Mouse (Mus musculus) layer of hippocampus, adult 2 months (tissue): Measurements from ENCODE around the gene Gm4175. TPM values are rescaled to one million over a fixed set of nuclear protein-coding genes. Genes with fewer than 3 reads are reported as not detected.
"Not testable (repeated sequence)": the region's sequence is repeated elsewhere in the genome, so short reads cannot be mapped to it uniquely, and the experiment has no call there.

ENCODE experiments used
- DNase-seq, 2 experiments: peaks; one replicate each; pipeline ENCODE4 v3.0.0; 2022; ENCODE audit warnings: low spot score in 2 of 2
- H3K27ac ChIP-seq: fragments of 200-600 bp; 2 replicates; pipeline ENCODE4 v1.8.1; 2022
- H3K4me3 ChIP-seq: fragments of 200-600 bp; 2 replicates; pipeline ENCODE4 v1.8.1; 2022; ENCODE audit warnings: mild to moderate bottlenecking
- long read RNA-seq, 2 experiments: library from polyadenylated mRNA; stranded (forward); transcript quantifications; one replicate each; pipeline ENCODE4 v2.0.0; 2021; ENCODE audit warnings: borderline mapping rate in 2 of 2
- total RNA-seq, 2 experiments: library from RNA; stranded (reverse); gene quantifications; 2 replicates each; pipeline ENCODE4 v1.2.3; 2021

Gene Gm4175
- not detected for total RNA-seq
- long read RNA-seq, experiment 1: 0 reads
- long read RNA-seq, experiment 2: 0 reads

DNA sequence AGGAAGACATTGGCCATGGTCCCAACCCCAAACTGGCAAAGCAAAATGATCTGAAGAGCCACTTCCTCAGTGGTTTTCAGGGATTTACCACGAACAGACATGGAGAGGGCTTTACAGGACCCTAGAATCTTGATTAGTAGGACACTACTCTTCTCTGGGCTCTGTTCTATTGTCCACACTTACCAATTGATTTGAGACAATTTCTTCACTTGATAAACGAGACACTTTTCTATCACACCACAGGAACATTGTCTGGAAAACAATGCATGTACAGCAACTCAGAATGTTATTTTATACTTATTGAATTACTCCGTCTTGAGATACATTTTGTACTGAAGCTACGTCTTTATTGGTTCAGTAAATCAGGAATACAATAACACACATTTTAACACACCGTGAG, at the start of gene Gm4175:
Gene Gm4175, minus strand, starts transcription at position 101 of the 400 bp plus-strand sequence.
- not testable (repeated sequence) for H3K27ac ChIP-seq

DNA sequence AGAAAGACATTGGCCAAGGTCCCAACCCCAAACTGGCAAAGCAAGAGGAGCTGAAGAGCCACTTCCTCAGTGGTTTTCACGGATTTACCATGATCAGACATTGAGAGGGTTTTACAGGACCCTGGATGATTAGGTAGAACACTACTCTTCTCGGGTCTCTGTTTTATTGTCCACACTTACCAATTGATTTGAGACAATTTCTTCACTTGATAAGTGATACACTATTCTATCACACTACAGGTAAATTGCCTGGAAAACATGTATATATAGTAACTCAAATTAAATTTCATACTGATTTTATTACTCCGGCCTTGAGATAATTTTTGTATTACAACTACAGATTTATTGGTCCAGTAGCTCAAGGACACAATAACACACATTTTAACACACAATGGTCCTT, 35.4 kb upstream of the Gm4175 start, which contains the start of gene Gm4177:
Gene Gm4177, minus strand, starts transcription at position 101 of the 400 bp plus-strand sequence.
- not testable (repeated sequence) for H3K27ac ChIP-seq, DNase-seq, H3K4me3 ChIP-seq

More for the DNA sequence above, at the start of gene Gm4175:
- not testable (repeated sequence) for DNase-seq, H3K4me3 ChIP-seq

Other genes with a start within 250 kb of the Gm4175 start
- gene Vmn1r130, start 249.7 kb downstream of the Gm4175 start, total RNA-seq: not detected
- gene Vmn1r131, start 215.4 kb downstream of the Gm4175 start, total RNA-seq: not detected
- gene Vmn1r132, start 147.4 kb downstream of the Gm4175 start, total RNA-seq: not detected
- not detected for gene Gm4177, start 35.3 kb upstream of the Gm4175 start, total RNA-seq
- gene Vmn1r135, start 70.9 kb upstream of the Gm4175 start, total RNA-seq: not detected
- not detected for gene Gm5725, start 82.8 kb upstream of the Gm4175 start, total RNA-seq
- gene Gm5891, start 159.8 kb upstream of the Gm4175 start, total RNA-seq: not detected
- gene Vmn1r137, start 233.1 kb upstream of the Gm4175 start, total RNA-seq: not detected